Mouse (Mus musculus) liver, embryonic 14.5 days (tissue): ENCODE results near the gene Pak1ip1.

Source experiments
- CTCF ChIP-seq: IDR thresholded peaks from 2 replicates; pipeline ENCODE4 v1.5.1; 2016; ENCODE audit warnings: antibody characterized with exemption, low read depth, control low read depth
- EP300 ChIP-seq: IDR thresholded peaks from 2 replicates; pipeline ENCODE4 v1.6.1; 2016; ENCODE audit warnings: antibody characterized with exemption, low read depth

DNA sequence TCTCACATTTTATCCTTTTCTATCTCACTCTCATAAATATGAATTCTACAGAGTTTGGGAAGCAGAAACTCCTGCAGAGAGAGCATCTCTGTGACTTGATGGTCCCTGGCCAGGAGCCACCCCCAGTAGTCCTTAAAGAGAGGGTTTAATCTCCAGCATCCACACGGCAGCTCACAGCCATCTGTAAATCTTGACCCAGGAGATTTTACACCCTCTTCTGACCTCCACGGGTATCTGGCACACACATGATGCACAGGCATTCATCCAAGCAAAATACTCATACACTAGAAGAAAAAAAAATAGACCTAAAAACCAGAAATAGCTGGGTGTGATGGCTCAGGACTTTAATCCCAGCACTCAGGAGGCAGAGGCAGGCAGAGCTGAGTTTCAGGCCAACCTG, 12.4 kb upstream of the Pak1ip1 start:
- TF ChIP-seq CTCF (no peak), EP300 (peak; percentile 43; the same call in 1 of the 2 replicates)
